8 mouse cellular contexts compared by ENCODE assay signal in genomic region chr13:80884377-80884983, GRCm38 (mm10). TPM values are rescaled to one million over a fixed set of nuclear protein-coding genes. Genes with fewer than 3 reads are reported as not detected.
A peak's percentile ranks its signal among the peaks of the same experiment; 100 is the strongest.
DNase-seq lines count a peak whose midpoint lies in the region; ATAC-seq and TF ChIP-seq lines count a peak whose summit lies in the region.

No protein-coding gene starts in this region.

- H3K4me3 ChIP-seq in ES-Bruce4 (ENCODE audit: low read depth, low read length): peak overlapping the region; percentile 80
- H3K4me3 ChIP-seq in forebrain, embryonic 15.5 days: peak overlapping the region; percentile 77
- peak overlapping the region; percentile 77 for H3K4me3 ChIP-seq in layer of hippocampus, adult 2 months
- peak overlapping the region; percentile 93 for H3K4me3 ChIP-seq in lung, adult 2 months (replicated peaks; ENCODE audit: extremely low read depth, low read depth, low read length)
- peak overlapping the region; percentile 39 for H3K4me3 ChIP-seq in thymus, adult 2 months (ENCODE audit: control insufficient read depth, insufficient read depth, low read length)

- no peak for TF ChIP-seq CTCF in ES-Bruce4 (IDR thresholded peaks at IDR 0.05; ENCODE audit: low read depth, low read length)
- no peak for TF ChIP-seq CTCF in layer of hippocampus, adult 2 months (conservative IDR thresholded peaks at IDR 0.05)
- TF ChIP-seq CTCF in lung, adult 2 months (IDR thresholded peaks at IDR 0.05; ENCODE audit: insufficient read depth, low read length): no peak
- TF ChIP-seq CTCF in thymus, adult 2 months (IDR thresholded peaks at IDR 0.05; ENCODE audit: borderline replicate concordance, control insufficient read depth, extremely low read depth, insufficient read depth, low read length, poor library complexity): no peak

- peak overlapping the region; percentile 83 for H3K9ac ChIP-seq in ES-Bruce4 (ENCODE audit: low read depth, poor library complexity, severe bottlenecking)
- H3K9ac ChIP-seq in forebrain, embryonic 15.5 days (replicated peaks): peak overlapping the region; percentile 98

- TF ChIP-seq POLR2A in ES-Bruce4 (IDR thresholded peaks at IDR 0.05; ENCODE audit: insufficient read depth, low read length): no peak
- TF ChIP-seq POLR2A in lung, adult 2 months (IDR thresholded peaks at IDR 0.05; ENCODE audit: borderline replicate concordance, extremely low read depth, low read depth, low read length): peak; percentile 43; the same call in 1 of the 2 replicates
- TF ChIP-seq POLR2A in thymus, adult 2 months (IDR thresholded peaks at IDR 0.05; ENCODE audit: control insufficient read depth, extremely low read depth, insufficient read depth, low read length, poor library complexity): no peak

- peak; percentile 24 for ATAC-seq in forebrain, embryonic 15.5 days (replicated peaks)
- peak; percentile 22 for ATAC-seq in neutrophil, adult 5-6 weeks (ENCODE audit: extremely low read depth, insufficient number of reproducible peaks, low FRiP score, poor library complexity, severe bottlenecking)

- peaks cover 13% of the 10 kb centered on the region for H3K36me3 ChIP-seq in ES-Bruce4 (ENCODE audit: control insufficient read depth, insufficient read depth, low read length, poor library complexity, severe bottlenecking)
- H3K36me3 ChIP-seq in forebrain, embryonic 15.5 days: peaks cover 12% of the 10 kb centered on the region
- H3K36me3 ChIP-seq in thymus, adult 2 months (ENCODE audit: control insufficient read depth, insufficient read depth, low read length): 0 out of 2 replicates have a peak, but pooled peaks cover 3% of the 10 kb centered on the region

- H3K4me1 ChIP-seq in ES-Bruce4 (ENCODE audit: control insufficient read depth, insufficient read depth, low read length): no peaks in the 10 kb centered on the region
- peaks cover 18% of the 10 kb centered on the region for H3K4me1 ChIP-seq in forebrain, embryonic 15.5 days
- peaks cover 3% of the 10 kb centered on the region for H3K4me1 ChIP-seq in lung, adult 2 months (ENCODE audit: control insufficient read depth, insufficient read depth, low read length)
- peaks cover 3% of the 10 kb centered on the region; the same call in 1 of the 2 replicates for H3K4me1 ChIP-seq in thymus, adult 2 months (replicated peaks; ENCODE audit: control insufficient read depth, insufficient read depth, low read length)

- H3K27me3 ChIP-seq in ES-Bruce4 (ENCODE audit: control insufficient read depth, insufficient read depth, low read length, poor library complexity, severe bottlenecking): no peaks in the 10 kb centered on the region
- H3K27me3 ChIP-seq in forebrain, embryonic 15.5 days: no peaks in the 10 kb centered on the region
- H3K27me3 ChIP-seq in thymus, adult 2 months (ENCODE audit: control insufficient read depth, insufficient read depth, low read length): no peaks in the 10 kb centered on the region

- under 1% methylated on average over 15 of the region's 15 CpGs for WGBS in forebrain, embryonic 15.5 days
- WGBS in lung, adult 2 months: under 1% methylated on average over 15 of the region's 15 CpGs
- under 1% methylated on average over 15 of the region's 15 CpGs for WGBS in thymus, adult 2 months

- intact Hi-C loops in heart, postnatal 36 days (cut with DNase I): loop anchor here (2.0 to 10.0 kb wide), 6 partner anchors 56 to 900 kb away; partner anchors contain the start of genes Cetn3 and Lysmd3

- no peaks in the 10 kb centered on the region for H3K9me3 ChIP-seq in ES-Bruce4 (replicated peaks; ENCODE audit: control insufficient read depth, insufficient read depth, low read length, poor library complexity, severe bottlenecking)
- no peaks in the 10 kb centered on the region for H3K9me3 ChIP-seq in forebrain, embryonic 15.5 days

- peak; percentile 66 for DNase-seq in cerebellum, adult 11-12 months
- DNase-seq in heart, postnatal 36 days: peak; percentile 44 to 60
- peak; percentile 75 to 89 for DNase-seq in layer of hippocampus, adult 2 months (ENCODE audit: low spot score in 2 of 2)
- DNase-seq in lung, adult 2 months: peak; percentile 48
- DNase-seq in thymus, adult 2 months: peak; percentile 40

- TF ChIP-seq EP300 in ES-Bruce4 (IDR thresholded peaks at IDR 0.05; ENCODE audit: insufficient read depth, low read depth, low read length): peak; percentile 40; the same call in 1 of the 2 replicates

- peak overlapping the region; percentile 49 for H3K4me2 ChIP-seq in forebrain, embryonic 15.5 days (replicated peaks)

- peak overlapping the region; percentile 98 for H3K27ac ChIP-seq in ES-Bruce4 (ENCODE audit: insufficient read depth, low read length)
- H3K27ac ChIP-seq in forebrain, embryonic 15.5 days (replicated peaks): peak overlapping the region; percentile 100
- peak overlapping the region; percentile 99 for H3K27ac ChIP-seq in layer of hippocampus, adult 2 months
- peak overlapping the region; percentile 12; the same call in 1 of the 2 replicates for H3K27ac ChIP-seq in thymus, adult 2 months (ENCODE audit: control insufficient read depth, insufficient read depth, low read length)

RNA-seq across cellular contexts. Expression of gene Arrdc3, which starts 1.3 kb away (rescaled TPM):
- 27.5 and 29.5 TPM in 2 replicates for polyA plus RNA-seq in ES-Bruce4 (2011; ENCODE audit: insufficient read depth, insufficient read length, low read depth, missing spikeins)
- polyA plus RNA-seq in forebrain, embryonic 15.5 days (2015; fragmentation: Nextera tagmentation; extraction: Ambion mirVana): 66.6 and 70.4 TPM in 2 replicates
- total RNA-seq in heart, postnatal 36 days (2021): 10 to 100 TPM; 38.0 to 42.2 TPM
- total RNA-seq in layer of hippocampus, adult 2 months (2021): 10 to 100 TPM; 35.1 to 46.5 TPM
- 51.8 and 81.7 TPM in 2 replicates for polyA plus RNA-seq in lung, adult 2 months (2012; rRNA removed)
- 302 and 332 TPM in 2 replicates for total RNA-seq in neutrophil, adult 5-6 weeks (2017)
- 17.7 and 18.9 TPM in 2 replicates for polyA plus RNA-seq in thymus, adult 2 months (2012; rRNA removed)

Comparison
In these comparisons a context has a peak if more than half of its experiments do, and no peak if none do; other contexts are left out.
1. Peak in every context shown above with its lines: DNase-seq, ATAC-seq, H3K4me3 ChIP-seq and H3K27ac ChIP-seq.
2. H3K27ac ChIP-seq: peak in every context shown above with its lines; median percentile 100 in forebrain, embryonic 15.5 days; 99 in layer of hippocampus, adult 2 months; 98 in ES-Bruce4; 12 in thymus, adult 2 months.
3. H3K4me3 ChIP-seq: peak in every context shown above with its lines; median percentile 93 in lung, adult 2 months; 80 in ES-Bruce4; 77 in forebrain, embryonic 15.5 days; 77 in layer of hippocampus, adult 2 months; 39 in thymus, adult 2 months.